Comparison of ENCODE assay signal across 11 mouse cellular contexts in the genomic region with DNA sequence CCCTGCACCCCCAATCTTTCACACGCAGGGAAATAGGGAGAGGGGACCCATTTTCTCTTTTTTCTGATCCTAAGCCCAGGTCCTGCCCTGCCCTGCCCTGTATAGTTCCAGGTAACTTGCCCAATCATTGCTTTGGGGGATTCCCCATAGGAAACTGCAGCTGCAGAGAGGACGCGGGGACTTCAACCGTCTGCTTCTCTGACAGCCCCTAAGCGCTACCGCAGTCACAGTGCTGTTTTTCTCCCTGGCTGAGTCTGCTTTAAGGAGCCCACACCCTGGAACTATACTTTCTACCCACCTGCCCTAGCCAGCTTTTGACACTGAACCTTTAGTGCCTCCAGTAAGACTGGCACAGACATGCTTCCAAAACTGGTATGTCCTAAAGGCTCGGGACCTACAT. TPM values are rescaled to one million over a fixed set of nuclear protein-coding genes. Genes with fewer than 3 reads are reported as not detected.
A peak's percentile ranks its signal among the peaks of the same experiment; 100 is the strongest.
DNase-seq lines count a peak whose midpoint lies in the region; ATAC-seq lines count a peak whose summit lies in the region.
"Had no signal": no experiment of that assay in that cellular context is flagged by ENCODE, and none has a peak within 500 bp of the region (broad histone marks: within the 10 kb centered on the region; RNA-seq: fewer than 3 reads in every experiment).

No protein-coding gene starts in this region.

- peak overlapping the region; percentile 99 for H3K4me2 ChIP-seq in hindbrain, embryonic 13.5 days
- H3K4me2 ChIP-seq in midbrain, embryonic 15.5 days, result peak overlapping the region; percentile 98; the same call in 1 of the 2 replicates

- peak; percentile 88 for DNase-seq in A20 (ENCODE audit: low read depth, low spot score)
- DNase-seq in B cell, adult 2 months, result peak; percentile 46 to 48
- no peak for DNase-seq in embryo, embryonic 10.5 days (ENCODE audit: low spot score)
- DNase-seq in adrenal gland, adult 2 months, result no peak
- DNase-seq in embryo, embryonic 11 days, result no peak

- peaks cover 41% of the 10 kb centered on the region for H3K4me1 ChIP-seq in hindbrain, embryonic 13.5 days (replicated peaks)
- peaks cover 32% of the 10 kb centered on the region for H3K4me1 ChIP-seq in midbrain, embryonic 15.5 days

- WGBS in hindbrain, embryonic 13.5 days, result 73% methylated on average over 7 of the region's 7 CpGs
- WGBS in midbrain, embryonic 15.5 days, result 76% methylated on average over 7 of the region's 7 CpGs

- no peak overlapping the region for H3K4me3 ChIP-seq in hindbrain, embryonic 13.5 days
- no peak overlapping the region for H3K4me3 ChIP-seq in midbrain, embryonic 15.5 days
- H3K4me3 ChIP-seq: erythroblast, embryonic 14.5 days; heart, embryonic 10.5 days; limb, embryonic 13.5 days had no signal

- H3K9me3 ChIP-seq in hindbrain, embryonic 13.5 days, result no peaks in the 10 kb centered on the region
- no peaks in the 10 kb centered on the region for H3K9me3 ChIP-seq in midbrain, embryonic 15.5 days
- H3K9me3 ChIP-seq: heart, embryonic 10.5 days; limb, embryonic 13.5 days had no signal

- H3K9ac ChIP-seq in hindbrain, embryonic 13.5 days, result no peak overlapping the region
- H3K9ac ChIP-seq in midbrain, embryonic 15.5 days, result no peak overlapping the region
- H3K9ac ChIP-seq: limb, embryonic 13.5 days had no signal

- H3K36me3 ChIP-seq in hindbrain, embryonic 13.5 days, result peaks cover 18% of the 10 kb centered on the region
- no peaks in the 10 kb centered on the region for H3K36me3 ChIP-seq in midbrain, embryonic 15.5 days (replicated peaks)

- 0 out of 2 replicates have a peak overlapping the region, but pooled peaks have one; percentile 41 for H3K27ac ChIP-seq in hindbrain, embryonic 13.5 days
- no peak overlapping the region for H3K27ac ChIP-seq in midbrain, embryonic 15.5 days
- H3K27ac ChIP-seq: heart, embryonic 10.5 days; kidney, postnatal 0 days; limb, embryonic 13.5 days had no signal

- peaks cover 4% of the 10 kb centered on the region; the same call in 1 of the 2 replicates for H3K27me3 ChIP-seq in hindbrain, embryonic 13.5 days
- no peaks in the 10 kb centered on the region for H3K27me3 ChIP-seq in midbrain, embryonic 15.5 days (replicated peaks)
- H3K27me3 ChIP-seq: limb, embryonic 13.5 days had no signal

- no peak for ATAC-seq in hindbrain, embryonic 13.5 days (ENCODE audit: low FRiP score)
- ATAC-seq in midbrain, embryonic 15.5 days (replicated peaks), result no peak

RNA-seq across cellular contexts. Expression of gene Phgdh, which starts 3.9 kb away (rescaled TPM):
- 156 and 187 TPM in 2 replicates for polyA plus RNA-seq in hindbrain, embryonic 13.5 days (2015; fragmentation: Nextera tagmentation; extraction: Ambion mirVana)
- polyA plus RNA-seq in midbrain, embryonic 15.5 days (2015; fragmentation: Nextera tagmentation; extraction: Ambion mirVana), result 113 and 142 TPM in 2 replicates
- 10 to 100 TPM in 1 of 2 experiments, 1 to 10 TPM in 1; 9.7 to 22.3 TPM for total RNA-seq in adrenal gland, adult 2 months (2021)
- 16.6 and 25.8 TPM in 2 replicates for polyA plus RNA-seq in adrenal gland, adult 2 months (2012; rRNA removed)

RNA-seq across cellular contexts. Expression of gene Zfp697, which starts 46.4 kb away (rescaled TPM):
- 15.9 and 16.6 TPM in 2 replicates for polyA plus RNA-seq in hindbrain, embryonic 13.5 days (2015; fragmentation: Nextera tagmentation; extraction: Ambion mirVana)
- polyA plus RNA-seq in midbrain, embryonic 15.5 days (2015; fragmentation: Nextera tagmentation; extraction: Ambion mirVana), result 19.8 TPM in 2 replicates
- 1 to 10 TPM; 3.3 to 7.8 TPM for total RNA-seq in adrenal gland, adult 2 months (2021)
- 4.3 and 5.0 TPM in 2 replicates for polyA plus RNA-seq in adrenal gland, adult 2 months (2012; rRNA removed)
- polyA plus RNA-seq: erythroblast, embryonic 14.5 days had no signal

RNA-seq across cellular contexts. Expression of gene Hmgcs2, which starts 55.7 kb away (rescaled TPM):
- 15.6 and 16.6 TPM in 2 replicates for polyA plus RNA-seq in hindbrain, embryonic 13.5 days (2015; fragmentation: Nextera tagmentation; extraction: Ambion mirVana)
- polyA plus RNA-seq in midbrain, embryonic 15.5 days (2015; fragmentation: Nextera tagmentation; extraction: Ambion mirVana), result 22.9 and 26.8 TPM in 2 replicates
- 10 to 100 TPM; 11.1 to 13.2 TPM for total RNA-seq in adrenal gland, adult 2 months (2021)
- polyA plus RNA-seq in adrenal gland, adult 2 months (2012; rRNA removed), result 2.7 and 3.9 TPM in 2 replicates

Comparison
In these comparisons a context has a peak if more than half of its experiments do, and no peak if none do; other contexts are left out.
1. DNase-seq: peak in A20 (single experiment) and B cell, adult 2 months (2 of 2); none in embryo, embryonic 10.5 days (single experiment), adrenal gland, adult 2 months (single experiment) and embryo, embryonic 11 days (single experiment).